Mouse (Mus musculus): ENCODE measurements at regions not wholly inside any gene's neighbourhood (a gene's known extent, or its start where the extent isn't known, plus 50 kb on each side); places are given as distances from the start of the nearest gene placed in this dataset.

DNA sequence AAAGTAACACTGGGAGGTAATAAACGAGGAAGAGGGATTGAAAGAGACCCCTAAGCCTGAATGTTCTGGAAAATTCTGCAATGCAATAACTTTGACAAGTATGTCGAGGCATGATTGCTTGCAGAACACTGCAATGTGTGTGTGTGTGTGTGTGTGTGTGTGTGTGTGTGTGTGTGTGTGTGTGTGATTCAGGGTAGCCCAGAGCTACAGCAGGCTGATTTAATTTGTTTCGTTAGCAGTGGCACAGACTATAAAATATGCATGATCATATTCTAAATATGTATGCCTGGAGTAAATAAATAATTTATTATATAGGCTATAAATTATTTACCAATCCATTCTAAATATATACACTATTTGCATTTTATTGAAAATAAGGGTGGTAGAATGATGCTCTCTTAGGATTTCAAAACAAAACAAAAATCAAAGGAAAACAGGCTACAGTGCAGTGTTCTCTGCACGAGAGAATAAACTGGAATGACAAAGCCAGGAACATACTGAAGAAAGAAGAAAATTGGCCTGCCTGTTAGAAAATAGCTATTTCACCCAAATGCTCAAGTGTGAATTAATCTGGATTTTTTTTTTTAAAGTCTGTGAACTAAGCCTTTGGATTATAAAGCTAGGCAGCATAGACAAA lies 334.2 kb upstream of the 4930583I09Rik start:
- Histone ChIP-seq H3K36me3 (ENCODE audit: insufficient read depth, low read length) (no peaks in the 10 kb centered on the region), H3K4me1 (replicated peaks; ENCODE audit: low read depth, low read length) (no peaks in the 10 kb centered on the region), H3K4me3 (replicated peaks; ENCODE audit: low read length) (no peak overlapping the region), H3K27me3 (ENCODE audit: insufficient read depth, low read length) (no peaks in the 10 kb centered on the region), H3K9me3 (ENCODE audit: low read length) (peaks cover 23% of the 10 kb centered on the region)
- TF ChIP-seq CTCF (conservative IDR thresholded peaks at IDR 0.05; ENCODE audit: low read length) (no peak), NANOG (IDR thresholded peaks at IDR 0.05; ENCODE audit: borderline replicate concordance, low read length) (no peak), POU5F1 (IDR thresholded peaks at IDR 0.05; ENCODE audit: borderline replicate concordance, low read length) (no peak)

DNA sequence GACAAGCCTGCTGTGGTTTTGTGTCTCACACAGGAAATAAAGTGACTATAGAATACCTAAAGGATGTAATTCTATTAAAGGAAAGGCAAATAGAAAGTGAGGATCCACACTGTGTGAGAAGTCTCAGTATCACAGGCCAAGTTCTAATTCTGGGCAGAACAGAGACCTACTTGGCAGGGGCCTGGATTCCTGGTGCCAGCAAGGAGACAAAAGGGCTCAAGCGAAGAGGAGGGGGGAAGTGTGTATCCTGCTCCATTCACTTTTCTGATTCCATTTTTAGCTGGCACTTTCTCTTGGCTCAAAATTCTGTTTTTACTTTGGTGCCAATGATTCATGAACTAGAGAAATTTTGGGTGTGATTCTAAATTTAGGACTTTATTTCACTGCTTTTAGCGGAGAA lies 310.5 kb upstream of the 4930583I09Rik start:
- Histone ChIP-seq H3K4me1 (replicated peaks; ENCODE audit: low read depth, low read length) (no peaks in the 10 kb centered on the region), H3K9me3 (ENCODE audit: low read length) (peaks cover 71% of the 10 kb centered on the region), H3K36me3 (ENCODE audit: insufficient read depth, low read length) (no peaks in the 10 kb centered on the region), H3K4me3 (replicated peaks; ENCODE audit: low read length) (no peak overlapping the region), H3K27me3 (ENCODE audit: insufficient read depth, low read length) (no peaks in the 10 kb centered on the region)
- TF ChIP-seq CTCF (conservative IDR thresholded peaks at IDR 0.05; ENCODE audit: low read length): no peak
- TF ChIP-seq POU5F1 (IDR thresholded peaks at IDR 0.05; ENCODE audit: borderline replicate concordance, low read length): no peak
- no peak for TF ChIP-seq NANOG (IDR thresholded peaks at IDR 0.05; ENCODE audit: borderline replicate concordance, low read length)

DNA sequence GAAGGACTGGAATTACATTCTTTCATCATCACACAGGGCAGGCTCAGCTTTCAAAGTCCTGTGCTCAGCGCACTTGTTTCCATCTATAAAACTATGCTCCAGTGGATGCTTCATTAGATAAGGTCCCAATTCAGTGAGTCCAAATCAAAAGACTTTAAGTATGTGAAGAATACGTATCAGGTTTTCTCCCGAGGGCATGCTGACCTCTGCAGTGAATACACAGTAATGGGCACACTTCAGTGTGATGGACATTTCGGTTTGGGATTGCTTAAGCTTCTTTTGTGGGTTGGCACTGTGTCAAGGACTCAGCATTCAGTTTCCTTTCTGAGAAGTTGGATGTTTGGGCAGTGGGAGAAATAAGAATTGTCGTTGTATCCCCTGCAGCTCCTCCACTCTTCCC lies 278.8 kb upstream of the 4930583I09Rik start:
- Histone ChIP-seq H3K36me3 (ENCODE audit: insufficient read depth, low read length) (no peaks in the 10 kb centered on the region), H3K4me1 (replicated peaks; ENCODE audit: low read depth, low read length) (no peaks in the 10 kb centered on the region), H3K9me3 (ENCODE audit: low read length) (no peaks in the 10 kb centered on the region), H3K4me3 (replicated peaks; ENCODE audit: low read length) (no peak overlapping the region), H3K27me3 (ENCODE audit: insufficient read depth, low read length) (no peaks in the 10 kb centered on the region)
- TF ChIP-seq CTCF (conservative IDR thresholded peaks at IDR 0.05; ENCODE audit: low read length) (no peak), POU5F1 (IDR thresholded peaks at IDR 0.05; ENCODE audit: borderline replicate concordance, low read length) (no peak), NANOG (IDR thresholded peaks at IDR 0.05; ENCODE audit: borderline replicate concordance, low read length) (no peak)

DNA sequence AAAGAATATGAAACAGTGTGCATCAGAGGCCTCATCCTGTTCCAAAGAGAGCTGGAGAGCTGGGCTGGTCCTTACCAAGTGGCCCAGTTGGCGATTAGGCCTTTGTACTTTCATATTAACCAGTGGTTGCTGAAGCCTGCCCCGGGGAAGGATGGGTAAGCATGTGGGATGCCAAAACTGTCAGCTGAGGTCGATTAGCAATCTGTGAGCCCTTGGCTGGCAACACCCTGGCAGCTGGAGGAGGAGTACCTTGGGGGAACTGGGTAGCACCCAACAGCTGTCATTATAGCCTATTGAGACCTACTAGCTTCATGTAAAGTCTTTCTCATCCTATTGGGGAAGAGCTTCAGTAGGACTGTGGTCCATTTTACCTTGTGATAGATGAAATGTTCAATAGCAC lies 277.2 kb upstream of the 4930583I09Rik start:
- TF ChIP-seq CTCF (conservative IDR thresholded peaks at IDR 0.05; ENCODE audit: low read length) (no peak), NANOG (IDR thresholded peaks at IDR 0.05; ENCODE audit: borderline replicate concordance, low read length) (no peak), POU5F1 (IDR thresholded peaks at IDR 0.05; ENCODE audit: borderline replicate concordance, low read length) (no peak)
- Histone ChIP-seq H3K27me3 (ENCODE audit: insufficient read depth, low read length) (no peaks in the 10 kb centered on the region), H3K36me3 (ENCODE audit: insufficient read depth, low read length) (no peaks in the 10 kb centered on the region), H3K4me3 (replicated peaks; ENCODE audit: low read length) (no peak overlapping the region), H3K9me3 (ENCODE audit: low read length) (no peaks in the 10 kb centered on the region), H3K4me1 (replicated peaks; ENCODE audit: low read depth, low read length) (no peaks in the 10 kb centered on the region)

DNA sequence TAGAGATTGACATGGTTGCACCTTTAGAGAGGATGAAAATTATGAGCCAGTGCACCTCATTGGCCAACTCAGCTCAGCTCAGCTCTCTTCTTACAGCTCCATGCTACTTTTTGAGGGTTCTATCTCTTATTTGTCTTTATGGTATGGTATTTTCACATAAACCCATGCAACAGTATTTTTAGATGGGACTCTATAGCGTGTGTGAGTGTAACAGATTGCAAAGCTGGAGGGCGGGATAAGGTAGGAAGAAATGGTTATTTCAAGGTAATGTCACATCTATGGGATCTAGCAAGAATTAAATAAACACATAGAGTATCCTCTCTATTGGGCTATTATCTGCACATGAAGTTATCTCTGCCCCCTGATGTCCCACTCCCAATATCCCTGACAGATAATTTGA lies 269.8 kb upstream of the 4930583I09Rik start:
- no peak for TF ChIP-seq CTCF (conservative IDR thresholded peaks at IDR 0.05; ENCODE audit: low read length)
- no peak for TF ChIP-seq NANOG (IDR thresholded peaks at IDR 0.05; ENCODE audit: borderline replicate concordance, low read length)
- TF ChIP-seq POU5F1 (IDR thresholded peaks at IDR 0.05; ENCODE audit: borderline replicate concordance, low read length): no peak
- Histone ChIP-seq H3K4me1 (replicated peaks; ENCODE audit: low read depth, low read length) (no peaks in the 10 kb centered on the region), H3K27me3 (ENCODE audit: insufficient read depth, low read length) (no peaks in the 10 kb centered on the region)

DNA sequence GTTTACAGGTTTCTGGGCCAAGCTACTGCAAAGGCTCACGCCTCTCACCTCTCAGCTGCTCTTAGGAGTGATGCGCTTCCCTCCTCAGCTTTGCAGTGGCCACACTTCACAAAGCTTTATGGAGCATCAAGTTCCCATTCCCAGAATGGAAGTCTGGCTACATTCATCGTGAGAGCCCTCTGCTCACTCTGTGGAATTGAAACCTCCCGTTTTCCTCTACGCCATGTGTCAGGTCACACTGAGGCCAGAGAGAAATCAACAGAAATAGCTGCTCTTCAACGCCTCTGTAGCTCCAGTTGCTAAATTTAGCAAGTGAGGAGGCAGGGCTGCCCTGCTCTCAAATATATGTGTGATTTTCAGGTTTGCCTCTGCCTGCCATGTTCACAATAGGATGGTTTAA lies 265.3 kb upstream of the 4930583I09Rik start:
- no peaks in the 10 kb centered on the region for H3K9me3 ChIP-seq (ENCODE audit: low read length)
- no peaks in the 10 kb centered on the region for H3K27me3 ChIP-seq (ENCODE audit: insufficient read depth, low read length)
- H3K36me3 ChIP-seq (ENCODE audit: insufficient read depth, low read length): no peaks in the 10 kb centered on the region
- no peak for TF ChIP-seq POU5F1 (IDR thresholded peaks at IDR 0.05; ENCODE audit: borderline replicate concordance, low read length)
- TF ChIP-seq NANOG (IDR thresholded peaks at IDR 0.05; ENCODE audit: borderline replicate concordance, low read length): no peak
- TF ChIP-seq CTCF (conservative IDR thresholded peaks at IDR 0.05; ENCODE audit: low read length): no peak
- H3K4me3 ChIP-seq (replicated peaks; ENCODE audit: low read length): no peak overlapping the region
- H3K4me1 ChIP-seq (replicated peaks; ENCODE audit: low read depth, low read length): no peaks in the 10 kb centered on the region

More for the DNA sequence above, 269.8 kb upstream of the 4930583I09Rik start:
- Histone ChIP-seq H3K4me3 (replicated peaks; ENCODE audit: low read length) (no peak overlapping the region), H3K9me3 (ENCODE audit: low read length) (no peaks in the 10 kb centered on the region), H3K36me3 (ENCODE audit: insufficient read depth, low read length) (no peaks in the 10 kb centered on the region)

DNA sequence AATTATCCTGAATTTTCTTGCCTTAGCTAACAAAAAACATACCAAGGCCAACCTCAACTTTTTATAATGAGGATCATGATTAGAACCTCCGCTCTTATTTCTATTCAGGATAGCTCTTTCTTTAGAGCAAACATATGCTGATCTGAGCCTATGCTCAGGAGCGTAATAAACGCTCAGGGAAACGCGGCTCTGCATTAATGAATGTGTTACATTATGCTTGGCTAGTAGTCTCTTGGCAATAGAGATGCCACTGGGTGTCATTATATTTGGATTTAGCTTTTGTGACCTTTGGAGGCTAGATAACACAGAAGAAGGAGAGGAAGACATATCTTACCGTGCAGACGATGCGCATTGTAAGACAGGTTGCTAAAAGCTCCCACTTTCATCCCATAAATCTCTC lies 246.4 kb upstream of the 4930583I09Rik start:
- Histone ChIP-seq H3K4me1 (replicated peaks; ENCODE audit: low read depth, low read length) (no peaks in the 10 kb centered on the region), H3K36me3 (ENCODE audit: insufficient read depth, low read length) (no peaks in the 10 kb centered on the region), H3K9me3 (ENCODE audit: low read length) (0 out of 2 replicates have a peak, but pooled peaks cover 4% of the 10 kb centered on the region), H3K27me3 (ENCODE audit: insufficient read depth, low read length) (no peaks in the 10 kb centered on the region), H3K4me3 (replicated peaks; ENCODE audit: low read length) (no peak overlapping the region)
- TF ChIP-seq POU5F1 (IDR thresholded peaks at IDR 0.05; ENCODE audit: borderline replicate concordance, low read length): no peak
- TF ChIP-seq NANOG (IDR thresholded peaks at IDR 0.05; ENCODE audit: borderline replicate concordance, low read length): no peak
- TF ChIP-seq CTCF (conservative IDR thresholded peaks at IDR 0.05; ENCODE audit: low read length): no peak

DNA sequence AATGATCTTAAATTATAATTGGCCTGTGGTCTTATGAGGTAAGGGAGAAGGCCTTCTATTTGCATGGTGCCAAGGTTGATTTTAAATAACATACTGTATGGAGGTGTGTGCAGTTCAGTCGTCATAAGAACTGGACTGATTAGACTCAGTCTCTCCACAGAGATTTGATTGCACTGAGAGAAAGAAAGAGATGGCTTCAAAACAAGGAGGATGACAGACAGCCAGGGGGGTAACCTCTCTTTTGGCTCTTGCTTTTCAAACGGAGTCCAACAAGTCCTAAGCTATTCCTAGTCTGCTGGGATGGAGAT lies 245.9 kb upstream of the 4930583I09Rik start:
- 0 out of 2 replicates have a peak, but pooled peaks cover 4% of the 10 kb centered on the region for H3K9me3 ChIP-seq (ENCODE audit: low read length)
- H3K4me3 ChIP-seq (replicated peaks; ENCODE audit: low read length): no peak overlapping the region
- no peaks in the 10 kb centered on the region for H3K4me1 ChIP-seq (replicated peaks; ENCODE audit: low read depth, low read length)
- no peak for TF ChIP-seq CTCF (conservative IDR thresholded peaks at IDR 0.05; ENCODE audit: low read length)
- TF ChIP-seq POU5F1 (IDR thresholded peaks at IDR 0.05; ENCODE audit: borderline replicate concordance, low read length): no peak
- TF ChIP-seq NANOG (IDR thresholded peaks at IDR 0.05; ENCODE audit: borderline replicate concordance, low read length): no peak
- no peaks in the 10 kb centered on the region for H3K36me3 ChIP-seq (ENCODE audit: insufficient read depth, low read length)
- no peaks in the 10 kb centered on the region for H3K27me3 ChIP-seq (ENCODE audit: insufficient read depth, low read length)
